Mouse (Mus musculus) intestine, postnatal 0 days (tissue): ENCODE results near the gene Dhx37. TPM values are rescaled to one million over a fixed set of nuclear protein-coding genes. Genes with fewer than 3 reads are reported as not detected.

Experiments used
- ATAC-seq: fragments of 200-750 bp; cut with Nextera tagmentation; 2 replicates; pipeline ENCODE4 v1.8.0; 2017; ENCODE audit warnings: mild to moderate bottlenecking, moderate TSS enrichment, moderate library complexity
- H3K27ac ChIP-seq: fragments of 300-500 bp; sonication (generic); 2 replicates; pipeline ENCODE4 v1.5.1; 2014; ENCODE audit warnings: mild to moderate bottlenecking, low read depth, low read length, moderate library complexity
- H3K27me3 ChIP-seq: fragments of 300-500 bp; sonication (generic); replicated peaks from 2 replicates; pipeline ENCODE4 v1.6.1; 2014; ENCODE audit warnings: low read length, mixed read lengths; ENCODE audit not compliant: control insufficient read depth, insufficient read depth
- H3K36me3 ChIP-seq: fragments of 300-500 bp; sonication (generic); 2 replicates; pipeline ENCODE4 v1.6.1; 2014; ENCODE audit warnings: mild to moderate bottlenecking, moderate library complexity; ENCODE audit not compliant: control insufficient read depth, insufficient read depth
- H3K4me1 ChIP-seq: fragments of 300-500 bp; sonication (generic); replicated peaks from 2 replicates; pipeline ENCODE4 v1.6.1; 2014; ENCODE audit warnings: antibody characterized with exemption, low read length, mixed read lengths; ENCODE audit not compliant: control insufficient read depth, insufficient read depth
- H3K4me2 ChIP-seq: fragments of 300-500 bp; sonication (generic); replicated peaks from 2 replicates; pipeline ENCODE4 v1.6.1; 2014; ENCODE audit warnings: low read depth, mild to moderate bottlenecking, moderate library complexity
- H3K4me3 ChIP-seq: fragments of 300-500 bp; sonication (generic); 2 replicates; pipeline ENCODE4 v1.5.1; 2014; ENCODE audit warnings: low read depth, low read length
- H3K9ac ChIP-seq: fragments of 300-500 bp; sonication (generic); 2 replicates; pipeline ENCODE4 v1.6.1; 2014; ENCODE audit warnings: mild to moderate bottlenecking, low read depth, low read length
- H3K9me3 ChIP-seq: fragments of 300-500 bp; sonication (generic); 2 replicates; pipeline ENCODE4 v1.6.1; 2016; ENCODE audit warnings: mixed run types; ENCODE audit not compliant: control insufficient read depth
- CTCF ChIP-seq: sonication (generic); IDR thresholded peaks from 2 replicates; pipeline ENCODE4 v1.5.1; 2016; ENCODE audit warnings: low read depth, mild to moderate bottlenecking, control low read depth, antibody characterized with exemption, moderate library complexity
- WGBS: fragments of 180-500 bp; shearing (Covaris S2); extraction: QIAGEN DNeasy Blood & Tissue Kit; methylation state at CpG from one replicate; pipeline ENCODE4 v1.1.7; 2014; 5-methylcytosine and 5-hydroxymethylcytosine counted together
- polyA plus RNA-seq: library from polyadenylated mRNA; unstranded; fragments of >200 nt; fragmentation: Nextera tagmentation; extraction: Ambion mirVana; gene quantifications from 2 replicates; pipeline ENCODE4 v1.2.1, GENCODE M21; 2015

Dhx37 gene
- polyA plus RNA-seq, 1 experiment from 2014 or later, result 2.5 TPM

DNA sequence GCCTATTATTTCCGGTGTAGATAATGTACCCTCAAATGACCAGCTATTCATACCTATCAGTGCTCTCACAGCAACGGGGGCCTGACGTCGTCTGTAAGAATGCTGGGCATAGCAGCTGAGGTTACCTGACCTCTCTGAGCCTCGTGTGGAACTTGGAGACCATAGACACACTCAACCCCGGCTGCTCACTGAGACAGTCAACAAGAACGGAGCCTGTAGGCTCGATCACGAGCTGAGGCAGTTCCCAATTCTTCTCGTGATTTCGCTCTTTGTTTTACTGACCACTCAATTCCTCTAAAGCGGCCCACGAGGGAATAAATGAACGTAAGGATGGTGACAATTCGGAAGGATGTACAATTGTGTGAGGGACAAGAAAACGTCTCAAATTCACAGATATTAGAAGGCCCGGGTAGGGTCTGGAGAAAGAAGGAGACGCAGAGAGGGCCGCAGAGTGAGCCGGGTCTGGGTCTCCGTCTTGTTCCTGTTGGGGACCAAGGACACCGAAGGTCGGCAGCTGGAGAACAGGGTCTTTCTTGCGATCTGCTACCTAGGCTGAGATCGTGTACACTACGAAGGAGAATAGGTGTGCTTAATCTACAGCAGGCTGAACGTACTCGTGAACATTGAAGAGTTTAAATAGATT, 28.9 kb downstream of the Dhx37 start:
- Histone ChIP-seq H3K4me3 (peak overlapping the region; percentile 59), H3K4me1 (no peaks in the 10 kb centered on the region), H3K36me3 (no peaks in the 10 kb centered on the region), H3K9ac (peak overlapping the region; percentile 58), H3K27ac (peak overlapping the region; percentile 83), H3K9me3 (no peaks in the 10 kb centered on the region), H3K4me2 (peak overlapping the region; percentile 83), H3K27me3 (no peaks in the 10 kb centered on the region)
- no peak for TF ChIP-seq CTCF
- WGBS, result under 1% methylated on average over 28 of the region's 28 CpGs
- peak; percentile 15; the same call in 1 of the 2 replicates for ATAC-seq

DNA sequence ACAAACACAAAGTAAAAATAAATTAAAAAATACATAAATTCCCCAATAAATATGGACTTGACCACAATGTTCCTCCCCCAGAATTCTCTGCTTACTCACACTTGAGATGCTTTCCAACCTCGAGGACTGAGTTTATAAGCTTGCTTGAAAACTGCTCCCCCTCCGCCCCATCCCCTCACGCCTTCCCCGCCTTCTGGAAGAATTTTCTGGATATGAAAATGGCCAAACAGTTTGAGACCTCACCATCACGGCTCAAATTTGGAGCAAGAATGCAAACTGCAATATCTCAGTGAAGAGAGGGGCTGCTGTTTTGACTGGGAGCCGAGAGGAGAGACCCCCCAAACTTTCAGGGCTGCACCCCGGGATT, 29.4 kb downstream of the Dhx37 start:
- peak overlapping the region; percentile 58; the same call in 1 of the 2 replicates for H3K9ac ChIP-seq
- H3K36me3 ChIP-seq, result no peaks in the 10 kb centered on the region
- H3K4me1 ChIP-seq, result no peaks in the 10 kb centered on the region
- H3K9me3 ChIP-seq, result no peaks in the 10 kb centered on the region
- peak overlapping the region; percentile 59 for H3K4me3 ChIP-seq
- peak overlapping the region; percentile 83 for H3K27ac ChIP-seq
- no peak for ATAC-seq
- H3K4me2 ChIP-seq, result peak overlapping the region; percentile 83
- no peak for TF ChIP-seq CTCF
- no peaks in the 10 kb centered on the region for H3K27me3 ChIP-seq
- under 1% methylated on average over 7 of the region's 7 CpGs for WGBS

DNA sequence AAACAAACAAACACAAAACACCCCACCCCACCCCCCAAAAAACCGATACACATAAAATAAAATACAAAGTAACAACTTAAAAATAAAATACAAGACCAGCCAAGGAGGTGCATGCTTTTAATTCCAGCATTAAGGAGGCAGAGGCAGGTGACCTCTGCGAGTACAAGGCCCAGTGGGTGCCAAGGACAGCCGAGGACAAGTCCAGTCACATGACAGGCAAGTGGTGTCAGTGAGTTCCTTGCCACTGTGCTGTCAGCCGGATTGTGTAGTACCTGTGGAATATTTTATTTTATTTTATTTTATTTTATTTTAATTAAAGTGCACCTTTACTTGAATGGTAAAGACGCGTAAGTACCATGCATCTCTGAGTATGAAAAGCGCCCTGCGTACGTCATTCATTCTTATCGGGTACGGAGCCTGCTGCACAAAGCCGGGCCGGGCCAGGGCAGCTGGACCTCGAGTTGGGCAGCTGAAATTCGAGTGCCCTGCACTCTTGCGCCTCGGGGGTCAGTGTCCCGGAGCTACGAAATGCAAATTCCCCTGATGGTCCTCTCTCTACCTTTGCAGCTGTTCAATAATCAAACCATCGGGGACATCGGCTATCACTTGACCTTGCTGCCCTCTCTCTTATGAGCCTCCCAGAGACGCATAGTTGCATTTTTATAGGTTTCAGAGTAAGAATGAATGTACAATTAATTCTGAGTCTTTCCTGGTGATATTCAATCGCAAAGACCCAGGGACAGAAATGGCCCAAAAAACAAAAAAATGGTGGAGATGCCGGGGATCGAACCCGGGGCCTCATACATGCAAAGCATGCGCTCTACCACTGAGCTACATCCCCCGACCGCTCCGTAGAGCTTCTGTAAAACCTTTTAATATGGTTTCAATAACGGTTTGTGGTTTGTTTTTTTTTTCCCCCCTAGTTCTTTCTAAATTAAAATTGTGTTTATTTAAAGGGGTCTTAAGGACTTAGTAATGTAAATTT, 30.1 kb downstream of the Dhx37 start:
- H3K36me3 ChIP-seq, result no peaks in the 10 kb centered on the region
- no peaks in the 10 kb centered on the region for H3K27me3 ChIP-seq
- no peak overlapping the region for H3K9ac ChIP-seq
- no peaks in the 10 kb centered on the region for H3K9me3 ChIP-seq
- no peak overlapping the region for H3K27ac ChIP-seq
- H3K4me1 ChIP-seq, result no peaks in the 10 kb centered on the region
- H3K4me3 ChIP-seq, result peak overlapping the region; percentile 59
- 16% methylated on average over 31 of the region's 31 CpGs for WGBS
- ATAC-seq, result no peak
- peak overlapping the region; percentile 83 for H3K4me2 ChIP-seq
- no peak for TF ChIP-seq CTCF

- WGBS, result 80% methylated on average over 6 of the region's 6 CpGs
- H3K4me2 ChIP-seq, result no peak overlapping the region
- H3K9me3 ChIP-seq, result no peaks in the 10 kb centered on the region
- H3K27ac ChIP-seq, result no peak overlapping the region
- TF ChIP-seq CTCF, result no peak
- H3K4me3 ChIP-seq, result no peak overlapping the region
- no peaks in the 10 kb centered on the region for H3K4me1 ChIP-seq
- ATAC-seq, result no peak
- H3K27me3 ChIP-seq, result no peaks in the 10 kb centered on the region
- H3K9ac ChIP-seq, result no peak overlapping the region
- no peaks in the 10 kb centered on the region for H3K36me3 ChIP-seq
Observed at GRCm38 (mm10) chr5:125402991-125403390, 30.9 kb downstream of the Dhx37 start.

- H3K27me3 ChIP-seq, result no peaks in the 10 kb centered on the region
- no peak overlapping the region for H3K4me3 ChIP-seq
- no peak overlapping the region for H3K4me2 ChIP-seq
- no peaks in the 10 kb centered on the region for H3K36me3 ChIP-seq
- no peak overlapping the region for H3K9ac ChIP-seq
- ATAC-seq, result no peak
- H3K4me1 ChIP-seq, result no peaks in the 10 kb centered on the region
- H3K9me3 ChIP-seq, result no peaks in the 10 kb centered on the region
- no peak for TF ChIP-seq CTCF
- 69% methylated on average over 10 of the region's 10 CpGs for WGBS
- H3K27ac ChIP-seq, result no peak overlapping the region
Observed at GRCm38 (mm10) chr5:125402476-125402875, 31.4 kb downstream of the Dhx37 start.

DNA sequence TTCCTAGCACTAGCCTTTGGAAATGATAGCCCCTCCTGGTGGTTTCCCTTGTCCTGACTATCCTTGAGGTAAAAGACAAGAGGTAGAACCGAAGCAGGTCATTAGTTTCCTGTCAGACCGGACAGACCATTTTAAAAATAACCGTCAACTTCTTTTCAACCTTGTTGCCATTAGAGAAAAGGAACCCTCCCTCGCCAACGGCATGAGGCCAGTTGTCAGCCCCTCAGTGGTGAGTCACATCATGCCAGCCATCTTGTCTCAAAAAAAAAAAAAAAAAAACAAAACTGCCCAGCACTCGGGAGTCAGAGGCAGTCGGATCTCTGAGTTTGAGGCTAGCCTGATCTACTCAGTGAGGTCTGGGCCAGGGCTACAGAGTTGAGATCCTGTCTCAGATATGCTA, 33.0 kb downstream of the Dhx37 start:
- Histone ChIP-seq H3K9me3 (no peaks in the 10 kb centered on the region), H3K27ac (no peak overlapping the region), H3K4me1 (no peaks in the 10 kb centered on the region), H3K4me2 (no peak overlapping the region), H3K9ac (no peak overlapping the region), H3K4me3 (no peak overlapping the region), H3K27me3 (no peaks in the 10 kb centered on the region), H3K36me3 (no peaks in the 10 kb centered on the region)
- WGBS, result 47% methylated on average over 7 of the region's 7 CpGs
- peak; percentile 18; the same call in 1 of the 2 replicates for TF ChIP-seq CTCF
- ATAC-seq, result no peak
